Mouse (Mus musculus) forebrain, embryonic 10.5 days (tissue): Measurements from ENCODE around the gene Rere. TPM values are rescaled to one million over a fixed set of nuclear protein-coding genes. Genes with fewer than 3 reads are reported as not detected.
"Not testable (repeated sequence)": the region's sequence is repeated elsewhere in the genome, so short reads cannot be mapped to it uniquely, and the experiment has no call there.

Source experiments
- DNase-seq: peaks from one replicate; pipeline ENCODE4 v3.0.0-alpha.2; 2017; ENCODE audit warnings: low spot score; ENCODE audit errors: extremely low spot score
- H3K27ac ChIP-seq: fragments of 300-500 bp; sonication (generic); 2 replicates; pipeline ENCODE4 v1.5.1; 2016; ENCODE audit warnings: mild to moderate bottlenecking
- H3K27me3 ChIP-seq: fragments of 300-500 bp; sonication (generic); 2 replicates; pipeline ENCODE4 v1.6.1; 2016; ENCODE audit warnings: mild to moderate bottlenecking; ENCODE audit not compliant: poor library complexity, severe bottlenecking
- H3K36me3 ChIP-seq: fragments of 300-500 bp; sonication (generic); replicated peaks from 2 replicates; pipeline ENCODE4 v1.6.1; 2016; ENCODE audit warnings: mild to moderate bottlenecking, moderate library complexity
- H3K4me1 ChIP-seq: fragments of 300-500 bp; sonication (generic); 2 replicates; pipeline ENCODE4 v1.6.1; 2016
- H3K4me3 ChIP-seq: fragments of 300-500 bp; sonication (generic); 2 replicates; pipeline ENCODE4 v1.5.1; 2016; ENCODE audit warnings: mild to moderate bottlenecking, moderate library complexity
- H3K9me3 ChIP-seq: fragments of 300-500 bp; sonication (generic); 2 replicates; pipeline ENCODE4 v1.6.1; 2016; ENCODE audit warnings: mild to moderate bottlenecking, moderate library complexity
- WGBS: fragments of 180-500 bp; shearing (Covaris S2); methylation state at CpG from one replicate; pipeline ENCODE4 v1.1.7; 2016; 5-methylcytosine and 5-hydroxymethylcytosine counted together
- polyA plus RNA-seq: library from polyadenylated mRNA; unstranded; fragments of >200 nt; fragmentation: Nextera tagmentation; extraction: Ambion mirVana; gene quantifications from 2 replicates; pipeline ENCODE4 v1.2.1, GENCODE M21; 2016

The Rere gene
- polyA plus RNA-seq, 1 experiment from 2014 or later: 31.1 TPM

DNA sequence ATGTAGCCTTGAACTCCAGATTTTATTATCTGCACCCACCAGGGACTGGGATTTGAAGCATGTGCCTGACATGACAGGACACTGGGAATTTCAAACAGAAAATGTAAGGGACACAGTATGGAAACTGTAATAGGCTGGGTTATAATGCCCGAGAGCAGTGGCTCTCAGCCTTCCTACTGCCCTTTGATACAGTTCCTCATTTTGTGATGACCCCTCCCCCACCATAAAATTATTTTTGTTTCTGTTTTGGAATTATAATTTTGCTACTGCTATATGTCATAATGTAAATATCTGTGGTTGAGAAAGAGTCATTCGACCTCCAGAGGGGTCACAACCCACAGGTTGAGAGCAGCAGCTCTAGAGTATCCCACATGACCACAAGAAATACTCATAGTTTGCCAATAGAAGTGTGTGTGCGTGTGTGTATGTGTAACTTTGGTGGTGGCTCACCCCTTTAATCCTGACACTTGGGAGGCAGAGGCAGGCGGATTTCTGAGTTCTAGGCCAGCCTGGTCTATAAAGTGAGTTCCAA lies 312.9 kb downstream of the Rere start:
- no peaks in the 10 kb centered on the region for H3K27me3 ChIP-seq
- no peak for DNase-seq
- H3K4me3 ChIP-seq: no peak overlapping the region
- 90% methylated on average over 4 of the region's 4 CpGs for WGBS
- no peak overlapping the region for H3K27ac ChIP-seq
- peaks cover 2% of the 10 kb centered on the region for H3K36me3 ChIP-seq
- H3K4me1 ChIP-seq: peaks cover 32% of the 10 kb centered on the region
- no peaks in the 10 kb centered on the region for H3K9me3 ChIP-seq

DNA sequence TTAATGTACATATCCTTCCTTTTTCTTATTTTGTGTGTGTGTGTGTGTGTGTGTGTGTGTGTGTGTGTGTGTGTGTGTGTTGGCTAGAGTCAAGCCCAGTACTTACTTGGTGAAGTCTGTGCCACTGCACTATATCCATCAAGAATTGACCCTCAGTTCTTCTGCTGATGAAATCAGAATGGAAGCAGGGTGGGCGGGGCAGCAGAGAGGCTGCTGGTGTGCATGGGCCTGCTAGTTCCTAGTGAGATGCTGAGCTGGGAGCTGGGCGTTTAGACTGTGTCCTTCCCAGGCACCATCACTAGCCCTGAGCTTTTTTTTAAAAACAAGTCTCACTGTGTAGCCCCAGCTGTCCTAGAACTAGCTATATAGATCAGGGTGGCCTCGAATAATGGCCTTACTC lies 313.6 kb downstream of the Rere start:
- Histone ChIP-seq H3K4me1 (peaks cover 33% of the 10 kb centered on the region), H3K27ac (no peak overlapping the region), H3K27me3 (no peaks in the 10 kb centered on the region), H3K4me3 (no peak overlapping the region), H3K9me3 (no peaks in the 10 kb centered on the region), H3K36me3 (peaks cover 2% of the 10 kb centered on the region)
- WGBS: 89% methylated on average over 3 of the region's 3 CpGs
- no peak for DNase-seq

DNA sequence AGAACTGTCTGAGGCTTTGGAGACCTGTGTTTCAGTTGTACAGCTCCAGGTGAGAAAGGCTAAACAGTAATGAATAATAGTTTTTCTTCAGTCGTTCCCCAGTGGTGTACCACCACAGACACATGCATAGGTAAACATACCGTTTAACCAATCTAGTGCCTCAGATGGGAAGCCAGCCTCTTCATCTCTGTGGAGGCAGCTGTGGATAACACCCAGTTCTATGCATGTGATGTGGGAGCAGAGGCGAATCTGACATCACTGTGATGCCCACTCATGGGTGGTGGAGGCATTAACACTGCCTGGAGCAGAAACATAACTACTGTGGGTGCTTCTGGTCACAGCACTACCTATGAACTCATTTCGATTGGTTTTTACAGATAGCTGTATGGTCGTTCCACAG lies 314.5 kb downstream of the Rere start:
- H3K4me1 ChIP-seq: peaks cover 24% of the 10 kb centered on the region
- H3K36me3 ChIP-seq: peaks cover 2% of the 10 kb centered on the region
- no peak overlapping the region for H3K4me3 ChIP-seq
- no peaks in the 10 kb centered on the region for H3K27me3 ChIP-seq
- WGBS: 88% methylated on average over 5 of the region's 5 CpGs
- H3K27ac ChIP-seq: no peak overlapping the region
- no peak for DNase-seq
- no peaks in the 10 kb centered on the region for H3K9me3 ChIP-seq

DNA sequence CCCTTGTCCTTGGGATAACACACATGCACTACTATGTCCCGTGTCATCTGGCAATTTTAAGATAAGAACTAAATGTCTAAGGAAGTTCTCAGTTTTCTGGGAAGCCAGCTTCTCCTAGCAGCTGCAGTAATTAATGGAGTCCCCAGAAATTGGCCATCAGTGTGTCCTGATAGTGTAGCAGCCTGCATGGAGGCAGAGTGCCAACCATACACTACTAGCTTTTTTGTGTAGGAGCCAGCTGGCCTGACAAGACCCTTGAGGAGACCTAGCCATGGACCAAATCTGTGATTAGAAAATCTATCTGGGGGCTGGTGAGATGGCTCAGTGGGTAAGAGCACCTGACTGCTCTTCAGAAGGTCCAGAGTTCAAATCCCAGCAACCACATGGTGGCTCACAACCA lies 317.2 kb downstream of the Rere start:
- Histone ChIP-seq H3K4me3 (no peak overlapping the region), H3K36me3 (peaks cover 2% of the 10 kb centered on the region), H3K9me3 (no peaks in the 10 kb centered on the region), H3K4me1 (peaks cover 16% of the 10 kb centered on the region), H3K27me3 (no peaks in the 10 kb centered on the region), H3K27ac (no peak overlapping the region)
- no peak for DNase-seq
- 94% methylated on average over 1 of the region's 1 CpGs for WGBS

DNA sequence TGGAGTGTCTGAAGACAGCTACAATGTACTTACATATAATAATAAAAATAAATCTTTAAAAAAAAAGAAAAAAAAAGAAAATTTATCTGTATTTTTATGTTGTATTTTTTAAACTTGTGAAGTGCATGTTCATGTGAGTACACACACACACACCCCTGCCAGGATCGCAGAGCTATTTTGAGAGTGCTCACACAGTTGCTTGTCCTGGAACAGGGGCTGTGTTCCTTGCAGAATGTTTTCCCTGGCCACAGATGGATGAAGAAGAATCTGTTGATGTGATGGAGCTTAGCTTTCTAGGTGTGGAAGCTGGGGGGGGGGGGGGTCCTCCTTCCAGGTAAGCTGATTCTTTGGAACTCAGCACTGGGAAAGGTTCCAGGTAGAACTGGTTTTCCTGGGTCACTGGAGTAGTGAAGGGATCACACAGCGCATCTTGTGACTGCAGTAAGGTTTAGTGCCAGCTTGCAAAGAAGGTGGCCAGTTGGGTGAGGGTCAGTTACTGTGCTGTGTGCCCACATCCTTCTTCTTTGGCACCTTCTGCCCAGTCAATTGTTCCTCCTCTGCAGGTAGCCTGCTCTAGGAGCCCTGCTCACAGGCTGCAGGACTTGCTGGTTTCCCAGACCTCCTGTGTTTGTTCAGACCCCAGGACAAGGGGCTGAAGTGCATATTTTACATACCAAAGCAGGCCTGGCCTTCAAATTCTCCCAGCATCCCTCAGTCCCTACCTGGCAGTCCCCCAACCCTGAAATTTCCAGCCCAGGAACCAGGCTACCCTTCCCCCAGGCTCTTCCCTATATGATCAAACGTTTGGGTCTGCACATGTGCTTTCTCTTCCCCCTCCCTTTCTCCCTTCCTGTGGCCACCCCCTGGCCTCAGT lies 317.9 kb downstream of the Rere start:
- Histone ChIP-seq H3K27ac (no peak overlapping the region), H3K4me3 (no peak overlapping the region), H3K9me3 (no peaks in the 10 kb centered on the region), H3K4me1 (peaks cover 18% of the 10 kb centered on the region), H3K36me3 (peaks cover 2% of the 10 kb centered on the region), H3K27me3 (no peaks in the 10 kb centered on the region)
- no peak for DNase-seq
- 75% methylated on average over 3 of the region's 3 CpGs for WGBS

DNA sequence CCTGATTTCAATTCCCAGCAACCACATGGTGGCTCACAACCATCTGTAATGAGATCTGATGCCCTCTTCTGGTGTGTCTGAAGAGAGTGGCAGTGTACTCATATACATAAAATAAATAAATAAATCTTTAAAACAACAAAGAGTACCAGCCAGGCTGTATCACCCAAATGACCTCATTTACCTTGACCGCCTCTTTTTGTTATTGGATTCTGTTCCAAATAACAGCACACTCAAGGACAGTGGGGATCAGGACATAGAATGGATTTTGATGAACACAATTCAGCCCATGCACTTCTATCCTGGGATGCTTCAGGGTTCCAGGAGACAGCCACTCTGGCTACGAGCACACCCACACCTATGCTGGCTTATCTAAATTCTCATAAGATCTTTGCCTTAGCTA lies 319.1 kb downstream of the Rere start:
- not testable (repeated sequence) for H3K36me3 ChIP-seq, H3K27ac ChIP-seq, H3K27me3 ChIP-seq, H3K4me3 ChIP-seq, DNase-seq, H3K9me3 ChIP-seq
- WGBS: 91% methylated on average over 2 of the region's 2 CpGs
- H3K4me1 ChIP-seq: peaks cover 25% of the 10 kb centered on the region

DNA sequence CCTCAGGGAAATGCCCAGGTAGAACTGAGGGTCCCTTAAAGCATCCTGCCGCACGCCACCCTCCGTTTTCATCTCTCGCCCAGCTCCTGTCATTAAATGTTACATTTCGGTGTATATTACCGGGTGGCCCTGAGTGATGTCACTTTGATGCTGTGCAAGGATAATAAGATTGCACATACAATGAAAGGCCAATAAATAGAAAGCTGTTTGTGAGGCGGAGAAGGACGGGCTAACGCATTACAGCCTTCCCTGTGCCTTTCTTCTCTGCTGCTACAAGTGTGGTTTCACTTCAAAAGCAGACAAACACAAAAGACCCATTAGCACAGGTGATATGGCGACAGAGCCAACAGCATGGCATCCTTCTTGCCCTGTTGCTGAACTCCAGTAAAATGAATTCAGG lies 320.0 kb downstream of the Rere start:
- H3K36me3 ChIP-seq: peaks cover 2% of the 10 kb centered on the region; the same call in 1 of the 2 replicates
- H3K9me3 ChIP-seq: no peaks in the 10 kb centered on the region
- no peak overlapping the region for H3K27ac ChIP-seq
- H3K27me3 ChIP-seq: no peaks in the 10 kb centered on the region
- H3K4me1 ChIP-seq: peaks cover 35% of the 10 kb centered on the region
- no peak overlapping the region for H3K4me3 ChIP-seq
- WGBS: 92% methylated on average over 10 of the region's 10 CpGs
- DNase-seq: no peak

DNA sequence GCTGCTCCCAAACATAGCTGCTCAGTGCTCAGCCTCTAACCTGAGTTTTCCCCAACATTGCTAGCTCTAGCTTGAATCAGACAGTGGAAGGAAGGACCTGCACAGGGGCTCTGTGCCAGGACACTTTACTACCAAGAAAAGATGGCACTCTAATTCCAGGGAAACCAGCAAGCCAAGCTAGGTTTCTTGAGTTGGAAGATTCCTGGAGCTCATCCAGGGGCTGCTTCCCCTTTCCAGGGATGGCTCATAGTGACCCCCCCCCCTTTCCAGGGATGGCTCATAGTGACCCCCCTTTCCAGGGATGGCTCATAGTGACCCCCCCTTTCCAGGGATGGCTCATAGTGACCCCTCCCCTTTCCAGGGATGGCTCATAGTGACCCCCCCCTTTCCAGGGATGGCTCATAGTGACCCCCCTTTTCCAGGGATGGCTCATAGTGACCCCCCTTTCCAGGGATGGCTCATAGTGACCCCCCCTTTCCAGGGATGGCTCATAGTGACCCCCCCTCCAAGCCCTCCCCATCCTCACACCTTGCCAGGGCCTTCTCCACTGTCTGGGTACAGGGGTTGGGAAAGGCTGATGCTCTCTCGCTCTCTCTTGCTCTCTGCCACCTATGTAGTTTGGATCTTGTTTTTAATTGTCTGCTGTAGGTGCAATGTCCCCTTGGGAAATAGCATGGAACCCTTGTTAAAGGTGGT lies 322.1 kb downstream of the Rere start:
- H3K9me3 ChIP-seq: no peaks in the 10 kb centered on the region
- H3K36me3 ChIP-seq: no peaks in the 10 kb centered on the region
- WGBS: 93% methylated on average over 1 of the region's 1 CpGs
- no peaks in the 10 kb centered on the region for H3K27me3 ChIP-seq
- DNase-seq: no peak
- H3K4me1 ChIP-seq: peaks cover 49% of the 10 kb centered on the region
- H3K4me3 ChIP-seq: no peak overlapping the region
- H3K27ac ChIP-seq: no peak overlapping the region

DNA sequence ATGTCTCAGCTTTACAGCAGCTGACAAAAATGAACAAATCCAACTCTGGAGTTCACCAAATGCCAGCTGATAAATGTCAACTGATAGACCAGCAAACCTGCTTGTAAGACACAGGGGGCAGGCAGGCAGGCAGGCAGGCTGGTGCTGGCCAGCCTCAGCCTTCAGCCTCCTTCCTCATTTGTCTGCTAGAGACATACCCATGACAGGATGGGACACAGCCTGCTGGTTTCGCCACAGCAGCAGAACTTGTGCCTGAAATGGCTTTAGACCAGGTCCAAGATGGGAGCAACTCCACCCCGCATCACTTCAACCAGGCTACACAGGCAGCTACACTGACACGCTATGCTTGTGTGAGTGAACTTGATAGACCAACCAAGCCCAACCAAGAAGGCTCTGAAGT lies 324.4 kb downstream of the Rere start:
- peak overlapping the region; percentile 5; the same call in 1 of the 2 replicates for H3K4me3 ChIP-seq
- peaks cover 16% of the 10 kb centered on the region for H3K36me3 ChIP-seq
- DNase-seq: no peak
- peaks cover 42% of the 10 kb centered on the region for H3K4me1 ChIP-seq
- WGBS: 86% methylated on average over 3 of the region's 3 CpGs
- H3K27ac ChIP-seq: peak overlapping the region; percentile 74
- no peaks in the 10 kb centered on the region for H3K9me3 ChIP-seq
- H3K27me3 ChIP-seq: no peaks in the 10 kb centered on the region

DNA sequence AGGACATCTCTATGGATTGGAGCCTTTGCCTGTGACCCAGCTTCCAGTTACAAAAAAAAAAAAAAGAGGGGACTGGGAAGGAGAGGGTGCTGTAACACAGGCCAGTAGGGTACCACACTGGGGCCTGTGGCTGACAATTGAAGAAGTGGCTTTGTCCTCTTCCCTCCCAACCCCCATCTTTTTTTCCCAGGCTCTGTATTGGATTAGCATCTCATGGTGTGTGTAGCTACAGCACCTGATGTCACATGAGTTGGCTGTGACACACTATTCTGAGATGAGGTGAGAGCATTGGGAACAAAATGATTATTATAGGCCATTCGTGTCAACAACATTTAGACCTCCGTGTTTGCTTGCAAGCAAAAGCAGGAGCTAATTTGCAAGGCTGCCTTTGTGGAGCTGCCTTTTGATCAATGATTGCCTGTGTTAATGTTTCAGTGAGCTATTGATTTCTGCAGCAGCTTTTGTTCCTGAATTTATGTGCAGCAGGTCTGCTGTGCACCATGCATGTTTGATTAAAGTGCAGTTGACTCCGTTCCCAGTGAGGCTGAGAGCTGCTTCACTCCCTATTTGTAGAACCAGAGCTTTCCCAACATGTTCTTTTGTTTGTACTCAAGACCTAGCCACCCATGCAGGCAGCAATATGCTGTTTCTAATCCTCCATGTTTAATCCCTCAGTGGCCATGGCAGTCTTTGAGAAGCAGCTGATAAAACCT lies 325.2 kb downstream of the Rere start:
- H3K9me3 ChIP-seq: no peaks in the 10 kb centered on the region
- no peaks in the 10 kb centered on the region for H3K27me3 ChIP-seq
- peak overlapping the region; percentile 5; the same call in 1 of the 2 replicates for H3K4me3 ChIP-seq
- peak; percentile 25 for DNase-seq
- peaks cover 23% of the 10 kb centered on the region for H3K36me3 ChIP-seq
- WGBS: 27% methylated on average over 3 of the region's 3 CpGs
- H3K27ac ChIP-seq: peak overlapping the region; percentile 74
- H3K4me1 ChIP-seq: peaks cover 37% of the 10 kb centered on the region

DNA sequence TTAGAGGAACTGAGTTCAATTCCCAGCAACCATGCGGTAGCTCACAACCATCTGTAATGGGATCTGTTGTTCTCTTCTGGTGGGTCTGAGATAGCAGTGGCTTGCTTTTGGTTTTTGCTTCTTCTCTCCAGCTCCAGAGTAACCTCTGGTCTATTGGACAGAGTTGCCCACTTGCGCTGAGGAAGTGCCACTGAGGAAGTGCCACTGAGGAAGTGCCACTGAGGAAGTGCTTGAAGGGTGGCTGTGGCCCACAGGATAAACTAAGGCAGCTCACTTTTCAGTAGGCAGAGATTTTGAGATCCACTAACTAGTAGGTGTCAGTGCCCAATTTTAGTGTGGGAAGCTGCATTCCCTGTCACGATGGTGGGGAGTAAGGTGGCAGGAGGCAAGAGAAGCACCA lies 327.2 kb downstream of the Rere start:
- peaks cover 44% of the 10 kb centered on the region for H3K36me3 ChIP-seq
- no peaks in the 10 kb centered on the region for H3K27me3 ChIP-seq
- H3K27ac ChIP-seq: no peak overlapping the region
- no peak overlapping the region for H3K4me3 ChIP-seq
- no peak for DNase-seq
- peaks cover 36% of the 10 kb centered on the region for H3K4me1 ChIP-seq
- no peaks in the 10 kb centered on the region for H3K9me3 ChIP-seq
- 96% methylated on average over 3 of the region's 3 CpGs for WGBS

DNA sequence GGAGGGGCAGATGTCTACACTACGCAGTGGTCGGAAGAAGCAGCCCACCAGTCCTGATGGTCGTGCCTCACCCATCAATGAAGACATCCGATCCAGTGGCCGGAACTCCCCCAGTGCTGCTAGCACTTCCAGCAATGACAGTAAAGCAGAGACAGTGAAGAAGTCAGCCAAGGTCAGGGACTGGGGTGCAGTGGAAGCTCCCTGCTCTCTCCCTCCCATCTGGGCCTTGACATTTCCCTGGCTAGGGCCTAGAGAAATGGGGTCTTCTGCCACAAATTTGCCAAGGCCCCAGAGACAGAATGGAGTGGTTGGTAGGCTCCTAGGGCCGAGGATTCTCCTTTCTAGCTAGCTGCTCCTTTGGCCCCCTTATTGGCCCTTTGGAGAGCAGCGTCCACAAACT lies 332.3 kb downstream of the Rere start:
- Histone ChIP-seq H3K4me1 (peaks cover 5% of the 10 kb centered on the region; the same call in 1 of the 2 replicates), H3K36me3 (peaks cover 94% of the 10 kb centered on the region), H3K9me3 (no peaks in the 10 kb centered on the region), H3K27ac (no peak overlapping the region), H3K4me3 (no peak overlapping the region), H3K27me3 (no peaks in the 10 kb centered on the region)
- DNase-seq: no peak
- WGBS: 94% methylated on average over 7 of the region's 7 CpGs
